Mouse (Mus musculus) bone marrow macrophage, adult 2 months (primary cell): ENCODE results near the gene Srsf5.

ENCODE experiments used
- CTCF ChIP-seq: IDR thresholded peaks from 2 replicates; pipeline ENCODE4 v1.5.1; 2012; ENCODE audit warnings: low read depth, mild to moderate bottlenecking, low read length, moderate library complexity
- POLR2A ChIP-seq: IDR thresholded peaks from 2 replicates; pipeline ENCODE4 v1.6.1; 2012; ENCODE audit warnings: mild to moderate bottlenecking, low read depth, low read length, borderline replicate concordance

DNA sequence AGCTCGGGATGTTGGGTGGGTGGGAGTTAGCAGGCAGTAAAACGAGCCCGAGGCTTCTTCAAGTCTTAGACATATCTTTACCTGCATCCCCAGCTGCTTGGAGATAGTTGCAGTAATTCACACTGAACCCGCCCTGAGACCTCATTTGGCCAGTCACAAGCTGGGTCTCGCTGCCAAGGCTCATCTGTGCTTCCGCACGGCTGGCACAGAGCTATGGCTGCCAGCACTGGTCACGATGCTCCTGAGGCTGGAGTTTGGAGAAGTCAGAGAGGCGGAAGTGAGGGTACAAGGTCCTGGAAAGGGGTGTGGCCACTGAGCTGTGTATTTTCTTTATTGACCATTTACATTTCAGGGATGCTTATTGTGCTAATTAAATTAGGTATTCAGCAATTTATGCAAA is 38.4 kb downstream of the Srsf5 start:
- TF ChIP-seq CTCF (no peak), POLR2A (no peak)
